Mouse (Mus musculus): ENCODE results near the gene Rpl7l1. TPM values are rescaled to one million over a fixed set of nuclear protein-coding genes. Genes with fewer than 3 reads are reported as not detected.
"Not testable (repeated sequence)": the region's sequence is repeated elsewhere in the genome, so short reads cannot be mapped to it uniquely, and the experiment has no call there.

The Rpl7l1 gene
- polyA plus RNA-seq, 1 experiment from 2014 or later = 130 TPM

DNA sequence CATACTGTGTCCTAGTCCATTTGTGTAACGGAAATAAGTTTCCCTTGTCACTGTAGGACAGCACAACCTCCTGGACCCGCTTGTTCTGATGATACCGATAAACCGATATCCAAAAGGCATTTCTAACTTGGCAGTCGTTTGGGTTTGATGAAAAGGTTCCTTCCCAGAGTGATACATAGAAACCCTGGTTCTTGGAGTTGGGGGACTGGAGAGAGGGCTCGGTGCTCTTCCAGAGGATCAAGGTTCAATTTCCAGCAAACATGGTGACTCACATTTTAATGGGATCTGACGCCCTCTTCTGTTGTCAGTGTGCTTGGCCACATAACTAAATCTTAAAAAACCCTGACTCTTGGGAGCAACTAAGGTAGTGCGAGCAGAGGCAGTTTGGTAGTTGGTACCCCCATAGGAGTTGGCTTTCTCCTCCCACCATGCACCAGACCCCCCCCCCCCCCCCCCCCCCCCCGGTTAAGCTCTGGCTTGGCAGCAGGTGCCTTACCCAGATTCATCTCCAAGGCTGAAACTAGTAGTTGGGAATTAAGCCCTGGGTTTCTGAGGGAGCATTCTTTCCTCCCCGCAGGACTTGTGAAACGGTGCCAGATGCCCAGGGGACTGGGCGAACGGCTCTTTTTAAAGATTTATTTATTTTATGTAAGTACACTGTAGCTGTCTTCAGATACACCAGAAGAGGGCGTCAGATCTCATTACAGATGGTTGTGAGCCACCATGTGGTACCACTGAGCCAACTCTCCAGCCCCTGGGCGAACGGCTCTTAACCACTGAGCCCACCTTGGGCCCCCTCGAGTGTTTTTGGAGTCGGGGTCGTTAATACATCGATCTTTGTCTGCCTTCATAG is 9.0 kb downstream of the Rpl7l1 start:
- no peak for ATAC-seq (ENCODE audit: low FRiP score)
- H3K9me3 ChIP-seq (replicated peaks) = no peaks in the 10 kb centered on the region

DNA sequence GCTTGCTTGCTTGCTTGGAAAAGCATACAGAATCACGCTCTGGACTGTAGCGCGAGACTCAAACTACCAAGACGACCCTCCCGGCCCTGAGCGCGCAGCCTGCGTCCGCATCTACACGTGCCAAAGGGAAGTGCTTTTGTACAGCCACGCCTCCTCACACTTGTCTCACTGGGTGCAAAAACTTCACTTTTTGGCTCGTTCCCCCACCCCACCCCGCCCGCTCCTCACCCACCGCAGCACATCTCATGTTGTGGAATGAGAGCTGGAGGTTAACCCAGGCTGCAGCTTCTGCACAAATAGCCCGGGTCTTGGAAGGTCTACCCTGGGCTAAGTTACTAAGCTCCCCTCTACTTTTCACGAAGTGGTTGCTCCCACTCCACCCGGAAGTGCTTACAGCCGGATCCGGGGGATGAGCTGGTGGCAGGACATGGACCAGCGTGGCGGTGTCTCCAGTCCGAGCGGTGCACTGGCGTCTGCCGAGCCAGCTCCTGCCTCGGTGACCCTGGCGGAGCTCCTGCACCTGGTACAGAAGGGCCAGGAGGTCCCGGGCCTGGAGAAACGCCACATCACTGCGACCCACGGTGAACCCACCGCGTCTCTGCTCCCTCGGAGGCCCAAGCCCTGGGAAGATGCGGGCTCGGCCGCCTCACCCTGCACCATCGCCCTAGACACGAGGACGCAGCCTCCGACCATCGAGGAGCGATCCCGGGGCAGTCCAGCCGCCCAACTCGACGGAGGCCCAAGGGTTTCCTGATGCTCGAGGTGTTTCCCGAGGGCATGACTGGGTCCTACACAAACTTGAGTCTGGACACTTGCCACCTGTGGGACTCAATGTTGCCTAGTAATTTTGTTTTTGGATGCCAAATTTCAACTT is 9.8 kb downstream of the Rpl7l1 start, which contains the start of gene 2310039H08Rik:
TSS of gene 2310039H08Rik (plus strand) at position 232 of the 874 bp plus-strand sequence.
- Histone ChIP-seq H3K4me2 (replicated peaks) (peak within 1 kb of the TSS; percentile 89), H3K9ac (peak within 1 kb of the TSS; percentile 80), H3K4me1 (peaks cover 19% of the 10 kb centered on the region), H3K36me3 (peaks cover 35% of the 10 kb centered on the region), H3K27ac (peak within 1 kb of the TSS; percentile 69), H3K9me3 (replicated peaks) (no peaks in the 10 kb centered on the region), H3K4me3 (peak within 1 kb of the TSS; percentile 81), H3K27me3 (no peaks in the 10 kb centered on the region)
- ATAC-seq (ENCODE audit: low FRiP score) = peak; percentile 93
- WGBS = under 1% methylated on average over 50 of the region's 50 CpGs

More for the DNA sequence above, 9.0 kb downstream of the Rpl7l1 start:
- H3K27ac ChIP-seq = 0 out of 2 replicates have a peak overlapping the region, but pooled peaks have one; percentile 69
- H3K4me2 ChIP-seq (replicated peaks) = peak overlapping the region; percentile 89
- peak overlapping the region; percentile 81 for H3K4me3 ChIP-seq
- peak overlapping the region; percentile 80 for H3K9ac ChIP-seq
- WGBS = 8% methylated on average over 19 of the region's 20 CpGs
- H3K27me3 ChIP-seq = no peaks in the 10 kb centered on the region
- H3K36me3 ChIP-seq = peaks cover 44% of the 10 kb centered on the region
- peaks cover 19% of the 10 kb centered on the region for H3K4me1 ChIP-seq

DNA sequence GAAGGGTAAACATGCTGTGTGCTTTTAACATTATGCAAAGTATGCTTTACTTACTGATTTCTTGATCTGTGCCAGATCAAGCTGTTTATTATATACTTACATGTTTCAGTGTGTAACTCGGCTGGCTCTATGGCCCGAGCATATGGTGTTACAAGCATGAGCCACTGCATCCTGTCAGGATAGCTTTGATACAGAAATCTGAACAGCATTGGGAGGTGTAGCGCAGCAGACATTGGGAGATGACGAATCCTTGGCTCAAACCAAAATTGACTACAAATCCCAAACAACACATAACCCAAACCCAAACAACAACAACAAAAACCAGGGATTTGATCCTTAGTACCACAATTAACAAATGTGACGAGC is 10.5 kb downstream of the Rpl7l1 start:
- 7% methylated on average over 5 of the region's 5 CpGs for WGBS
- no peaks in the 10 kb centered on the region for H3K27me3 ChIP-seq
- H3K4me3 ChIP-seq = peak overlapping the region; percentile 81
- H3K36me3 ChIP-seq = peaks cover 29% of the 10 kb centered on the region
- peak overlapping the region; percentile 80 for H3K9ac ChIP-seq
- peaks cover 19% of the 10 kb centered on the region for H3K4me1 ChIP-seq
- H3K9me3 ChIP-seq (replicated peaks) = no peaks in the 10 kb centered on the region
- H3K4me2 ChIP-seq (replicated peaks) = peak overlapping the region; percentile 89
- ATAC-seq (ENCODE audit: low FRiP score) = peak; percentile 38; the same call in 1 of the 2 replicates
- peak overlapping the region; percentile 69; the same call in 1 of the 2 replicates for H3K27ac ChIP-seq

- Histone ChIP-seq H3K27me3 (no peaks in the 10 kb centered on the region), H3K4me3 (peak overlapping the region; percentile 81; the same call in 1 of the 2 replicates), H3K27ac (no peak overlapping the region), H3K4me2 (replicated peaks) (peak overlapping the region; percentile 89), H3K36me3 (peaks cover 26% of the 10 kb centered on the region), H3K4me1 (peaks cover 19% of the 10 kb centered on the region), H3K9ac (peak overlapping the region; percentile 80), H3K9me3 (replicated peaks) (no peaks in the 10 kb centered on the region)
- WGBS = 73% methylated on average over 17 of the region's 17 CpGs
- ATAC-seq (ENCODE audit: low FRiP score) = no peak
These were observed 10.9 kb downstream of the Rpl7l1 start for GRCm38 (mm10) chr17:46771616-46772015.

DNA sequence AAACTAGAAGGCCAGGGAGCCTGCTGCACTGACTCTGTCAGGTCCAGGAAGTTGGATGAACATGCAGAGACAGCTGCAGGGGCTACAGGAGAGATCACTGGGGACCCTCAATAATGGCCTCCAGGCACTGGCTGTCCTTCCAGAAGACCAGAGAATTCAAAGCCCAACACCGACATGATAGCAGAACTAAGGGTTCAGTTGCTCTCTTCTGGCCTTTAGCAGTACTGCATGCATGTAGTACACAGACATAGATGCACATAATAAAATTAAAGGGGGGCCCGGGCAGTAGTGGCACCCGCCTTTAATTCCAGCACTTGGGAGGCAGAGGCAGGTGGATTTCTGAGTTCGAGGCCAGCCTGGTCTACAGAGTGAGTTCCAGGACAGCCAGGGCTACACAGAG is 11.4 kb downstream of the Rpl7l1 start:
- H3K36me3 ChIP-seq = peaks cover 21% of the 10 kb centered on the region
- WGBS = 87% methylated on average over 4 of the region's 4 CpGs
- H3K4me2 ChIP-seq (replicated peaks) = no peak overlapping the region
- H3K9ac ChIP-seq = no peak overlapping the region
- peaks cover 19% of the 10 kb centered on the region for H3K4me1 ChIP-seq
- no peak for ATAC-seq (ENCODE audit: low FRiP score)
- no peak overlapping the region for H3K4me3 ChIP-seq
- no peak overlapping the region for H3K27ac ChIP-seq
- no peaks in the 10 kb centered on the region for H3K27me3 ChIP-seq
- H3K9me3 ChIP-seq (replicated peaks) = no peaks in the 10 kb centered on the region

GRCm38 (mm10) chr17:46770546-46770945 is 11.9 kb downstream of the Rpl7l1 start:
- Histone ChIP-seq H3K9ac (no peak overlapping the region), H3K9me3 (replicated peaks) (no peaks in the 10 kb centered on the region), H3K4me2 (replicated peaks) (no peak overlapping the region), H3K4me1 (peaks cover 19% of the 10 kb centered on the region), H3K36me3 (peaks cover 16% of the 10 kb centered on the region), H3K27ac (no peak overlapping the region), H3K27me3 (no peaks in the 10 kb centered on the region), H3K4me3 (no peak overlapping the region)
- WGBS = 91% methylated on average over 11 of the region's 11 CpGs
- no peak for ATAC-seq (ENCODE audit: low FRiP score)

DNA sequence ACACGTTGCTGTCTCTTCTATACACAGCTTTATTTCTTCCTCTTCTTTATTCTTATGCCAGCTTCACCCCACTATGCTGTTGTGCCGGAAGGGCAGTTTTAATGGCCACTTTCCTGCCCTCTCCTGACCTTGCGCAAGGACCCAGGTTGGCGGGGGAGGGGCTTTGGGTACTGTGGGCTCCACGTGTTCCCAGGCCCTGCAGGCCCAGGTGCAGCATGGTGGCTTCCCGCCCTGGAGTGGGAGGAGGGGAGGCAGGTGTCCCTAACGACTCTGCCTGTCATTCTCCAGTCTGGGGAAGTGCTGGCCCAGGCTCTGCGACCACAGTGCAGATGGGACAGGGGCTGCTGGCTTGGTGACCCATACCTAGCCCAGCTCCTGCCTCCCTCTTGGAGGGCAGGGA is 14.6 kb downstream of the Rpl7l1 start:
- no peak for ATAC-seq (ENCODE audit: low FRiP score)
- no peak overlapping the region for H3K27ac ChIP-seq
- no peaks in the 10 kb centered on the region for H3K27me3 ChIP-seq
- no peak overlapping the region for H3K4me3 ChIP-seq
- 0 out of 2 replicates have a peak overlapping the region, but pooled peaks have one; percentile 19 for H3K9ac ChIP-seq
- peaks cover 7% of the 10 kb centered on the region for H3K4me1 ChIP-seq
- WGBS = 56% methylated on average over 8 of the region's 8 CpGs
- H3K9me3 ChIP-seq (replicated peaks) = no peaks in the 10 kb centered on the region
- H3K4me2 ChIP-seq (replicated peaks) = no peak overlapping the region
- no peaks in the 10 kb centered on the region for H3K36me3 ChIP-seq

GRCm38 (mm10) chr17:46764916-46765315 is 17.6 kb downstream of the Rpl7l1 start:
- 74% methylated on average over 9 of the region's 9 CpGs for WGBS
- not testable (repeated sequence) for ATAC-seq (ENCODE audit: low FRiP score)

GRCm38 (mm10) chr17:46763544-46763943 is 18.9 kb downstream of the Rpl7l1 start, which contains the start of gene Ptcra:
TSS of gene Ptcra (minus strand) at chr17:46763712.
- ATAC-seq (ENCODE audit: low FRiP score) = no peak
- Histone ChIP-seq H3K4me2 (replicated peaks) (no peak within 1 kb of the TSS), H3K9ac (no peak within 1 kb of the TSS), H3K36me3 (no peaks in the 10 kb centered on the region), H3K27me3 (no peaks in the 10 kb centered on the region), H3K4me1 (no peaks in the 10 kb centered on the region), H3K27ac (no peak within 1 kb of the TSS), H3K4me3 (no peak within 1 kb of the TSS), H3K9me3 (replicated peaks) (no peaks in the 10 kb centered on the region)
- WGBS = 43% methylated on average over 2 of the region's 2 CpGs

More at GRCm38 (mm10) chr17:46764916-46765315, 17.6 kb downstream of the Rpl7l1 start:
- H3K27ac ChIP-seq; H3K36me3 ChIP-seq; H3K4me3 ChIP-seq; H3K4me2 ChIP-seq (replicated peaks); H3K27me3 ChIP-seq; H3K9ac ChIP-seq; H3K4me1 ChIP-seq; H3K9me3 ChIP-seq (replicated peaks): not testable (repeated sequence)

- Histone ChIP-seq H3K4me2 (replicated peaks) (no peak overlapping the region), H3K4me3 (no peak overlapping the region), H3K9me3 (replicated peaks) (no peaks in the 10 kb centered on the region), H3K27me3 (no peaks in the 10 kb centered on the region), H3K36me3 (no peaks in the 10 kb centered on the region), H3K4me1 (no peaks in the 10 kb centered on the region; the same call in 1 of the 2 replicates), H3K27ac (no peak overlapping the region), H3K9ac (no peak overlapping the region)
- no peak for ATAC-seq (ENCODE audit: low FRiP score)
- WGBS = 81% methylated on average over 12 of the region's 12 CpGs
These were observed 23.7 kb downstream of the Rpl7l1 start for GRCm38 (mm10) chr17:46758753-46759152.

GRCm38 (mm10) chr17:46751794-46752556 is 30.5 kb downstream of the Rpl7l1 start, which contains the start of gene Cnpy3:
TSS of gene Cnpy3 (minus strand) at chr17:46752214.
- no peaks in the 10 kb centered on the region for H3K9me3 ChIP-seq (replicated peaks)
- H3K27ac ChIP-seq = peak within 1 kb of the TSS; percentile 88
- peaks cover 4% of the 10 kb centered on the region; the same call in 1 of the 2 replicates for H3K36me3 ChIP-seq
- under 1% methylated on average over 58 of the region's 58 CpGs for WGBS
- H3K4me1 ChIP-seq = peaks cover 15% of the 10 kb centered on the region
- ATAC-seq (ENCODE audit: low FRiP score) = peak; percentile 99
- no peaks in the 10 kb centered on the region for H3K27me3 ChIP-seq
- H3K4me3 ChIP-seq = peak within 1 kb of the TSS; percentile 78
- H3K9ac ChIP-seq = peak within 1 kb of the TSS; percentile 74
- H3K4me2 ChIP-seq (replicated peaks) = peak within 1 kb of the TSS; percentile 78

Data from hindbrain, embryonic 12.5 days (tissue).